Mouse (Mus musculus): ENCODE measurements around the gene Dio1. TPM values are rescaled to one million over a fixed set of nuclear protein-coding genes. Genes with fewer than 3 reads are reported as not detected.

Dio1 gene
- polyA plus RNA-seq, 1 experiment from 2014 or later = not detected

DNA sequence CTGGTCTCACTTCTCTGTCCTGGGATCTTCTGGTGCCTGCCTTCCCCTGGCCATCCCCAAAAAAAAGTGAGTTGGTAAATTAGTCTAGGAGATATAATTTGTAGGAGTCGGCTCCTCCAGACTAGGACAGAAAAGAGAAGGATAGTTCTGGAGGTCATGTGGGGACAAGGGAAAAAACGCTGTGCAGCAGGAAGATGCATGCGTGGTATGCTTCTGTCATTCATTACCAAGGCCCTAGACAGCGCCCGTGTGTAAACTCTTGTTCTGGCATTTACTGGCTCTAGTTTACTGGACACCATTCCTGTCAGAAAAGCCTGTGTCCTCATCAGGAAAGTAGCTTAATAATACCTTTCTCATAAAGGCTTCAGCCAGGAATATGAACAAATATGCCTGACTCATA is 32.5 kb downstream of the Dio1 start:
- Histone ChIP-seq H3K9ac (no peak overlapping the region), H3K27ac (no peak overlapping the region), H3K4me2 (replicated peaks) (no peak overlapping the region), H3K9me3 (no peaks in the 10 kb centered on the region), H3K36me3 (no peaks in the 10 kb centered on the region; the same call in 1 of the 2 replicates), H3K4me1 (peaks cover 5% of the 10 kb centered on the region; the same call in 1 of the 2 replicates), H3K4me3 (no peak overlapping the region), H3K27me3 (no peaks in the 10 kb centered on the region)
- WGBS = 83% methylated on average over 5 of the region's 5 CpGs
- no peak for ATAC-seq (ENCODE audit: insufficient number of reproducible peaks, insufficient read depth, low FRiP score, low TSS enrichment)

DNA sequence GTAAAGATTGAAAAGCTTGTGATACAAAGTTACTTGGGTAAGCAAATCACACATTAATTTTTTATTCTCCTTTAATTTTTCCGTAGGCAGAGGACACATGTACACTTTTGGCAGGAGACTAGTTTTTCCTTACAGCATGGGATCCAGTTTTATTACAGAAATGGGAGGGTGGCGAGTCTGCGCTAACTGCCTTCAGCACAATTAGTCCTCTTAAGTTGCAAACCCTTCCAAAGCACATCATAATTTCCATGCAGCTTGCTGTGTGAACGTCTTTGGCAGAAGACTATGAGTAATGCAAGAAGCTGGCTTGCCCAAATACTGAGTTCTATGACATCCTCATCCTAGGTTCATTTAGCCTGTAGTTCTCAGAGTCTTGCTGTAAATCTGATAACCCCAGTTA is 33.3 kb downstream of the Dio1 start:
- H3K4me1 ChIP-seq = peaks cover 5% of the 10 kb centered on the region; the same call in 1 of the 2 replicates
- ATAC-seq (ENCODE audit: insufficient number of reproducible peaks, insufficient read depth, low FRiP score, low TSS enrichment) = no peak
- WGBS = 86% methylated on average over 4 of the region's 4 CpGs
- H3K9me3 ChIP-seq = no peaks in the 10 kb centered on the region
- no peaks in the 10 kb centered on the region for H3K27me3 ChIP-seq
- H3K27ac ChIP-seq = no peak overlapping the region
- no peak overlapping the region for H3K4me2 ChIP-seq (replicated peaks)
- H3K36me3 ChIP-seq = no peaks in the 10 kb centered on the region; the same call in 1 of the 2 replicates
- no peak overlapping the region for H3K9ac ChIP-seq
- H3K4me3 ChIP-seq = no peak overlapping the region

DNA sequence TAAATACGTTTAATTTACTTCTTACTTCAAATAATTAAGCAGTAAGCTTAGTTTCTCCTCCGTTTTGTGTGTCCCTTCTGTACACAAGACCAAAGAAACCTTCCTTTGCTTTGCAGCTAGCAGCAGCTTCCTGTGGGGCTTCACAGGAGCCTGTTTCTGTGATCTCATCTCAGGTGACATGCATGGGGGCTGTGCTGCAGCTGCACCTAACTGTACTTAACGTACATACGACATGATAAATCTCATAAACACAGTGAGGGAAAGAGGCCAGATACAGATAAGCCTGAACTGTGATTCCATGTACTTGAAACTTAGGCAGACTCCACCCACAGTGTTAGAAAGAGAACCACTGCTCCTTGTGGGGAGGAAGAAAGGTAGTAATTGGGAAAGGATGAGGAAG is 47.0 kb downstream of the Dio1 start:
- no peak overlapping the region for H3K4me2 ChIP-seq (replicated peaks)
- H3K36me3 ChIP-seq = peaks cover 5% of the 10 kb centered on the region; the same call in 1 of the 2 replicates
- WGBS = 58% methylated on average over 4 of the region's 4 CpGs
- H3K9me3 ChIP-seq = no peaks in the 10 kb centered on the region
- 0 out of 2 replicates have a peak, but pooled peaks cover 5% of the 10 kb centered on the region for H3K4me1 ChIP-seq
- no peaks in the 10 kb centered on the region for H3K27me3 ChIP-seq
- no peak overlapping the region for H3K9ac ChIP-seq
- ATAC-seq (ENCODE audit: insufficient number of reproducible peaks, insufficient read depth, low FRiP score, low TSS enrichment) = no peak
- no peak overlapping the region for H3K4me3 ChIP-seq
- H3K27ac ChIP-seq = no peak overlapping the region

DNA sequence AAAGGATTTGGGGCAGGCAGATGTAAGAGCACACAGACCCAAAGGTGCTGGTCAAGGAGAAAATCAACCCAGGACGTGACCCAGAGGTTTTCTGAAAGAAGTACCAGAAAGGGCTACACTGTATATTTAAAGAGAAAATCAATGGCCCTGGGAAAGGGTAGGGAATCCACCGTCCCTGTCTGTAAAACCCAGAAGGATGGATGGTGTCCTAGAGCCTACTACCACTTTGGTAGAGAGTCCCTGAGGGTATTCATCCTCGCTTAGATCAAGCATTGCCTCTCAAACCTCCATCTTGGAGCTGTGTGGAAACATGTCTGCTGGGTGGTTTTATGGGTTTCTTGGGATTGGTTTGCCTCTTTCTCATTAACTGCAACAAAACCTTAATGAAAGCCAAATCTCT is 52.6 kb downstream of the Dio1 start:
- Histone ChIP-seq H3K4me2 (replicated peaks) (peak overlapping the region; percentile 69), H3K4me3 (peak overlapping the region; percentile 86), H3K27me3 (no peaks in the 10 kb centered on the region), H3K27ac (0 out of 2 replicates have a peak overlapping the region, but pooled peaks have one; percentile 2), H3K36me3 (no peaks in the 10 kb centered on the region), H3K4me1 (peaks cover 8% of the 10 kb centered on the region), H3K9me3 (no peaks in the 10 kb centered on the region), H3K9ac (peak overlapping the region; percentile 52)
- no peak for ATAC-seq (ENCODE audit: insufficient number of reproducible peaks, insufficient read depth, low FRiP score, low TSS enrichment)
- WGBS = 15% methylated on average over 3 of the region's 3 CpGs

DNA sequence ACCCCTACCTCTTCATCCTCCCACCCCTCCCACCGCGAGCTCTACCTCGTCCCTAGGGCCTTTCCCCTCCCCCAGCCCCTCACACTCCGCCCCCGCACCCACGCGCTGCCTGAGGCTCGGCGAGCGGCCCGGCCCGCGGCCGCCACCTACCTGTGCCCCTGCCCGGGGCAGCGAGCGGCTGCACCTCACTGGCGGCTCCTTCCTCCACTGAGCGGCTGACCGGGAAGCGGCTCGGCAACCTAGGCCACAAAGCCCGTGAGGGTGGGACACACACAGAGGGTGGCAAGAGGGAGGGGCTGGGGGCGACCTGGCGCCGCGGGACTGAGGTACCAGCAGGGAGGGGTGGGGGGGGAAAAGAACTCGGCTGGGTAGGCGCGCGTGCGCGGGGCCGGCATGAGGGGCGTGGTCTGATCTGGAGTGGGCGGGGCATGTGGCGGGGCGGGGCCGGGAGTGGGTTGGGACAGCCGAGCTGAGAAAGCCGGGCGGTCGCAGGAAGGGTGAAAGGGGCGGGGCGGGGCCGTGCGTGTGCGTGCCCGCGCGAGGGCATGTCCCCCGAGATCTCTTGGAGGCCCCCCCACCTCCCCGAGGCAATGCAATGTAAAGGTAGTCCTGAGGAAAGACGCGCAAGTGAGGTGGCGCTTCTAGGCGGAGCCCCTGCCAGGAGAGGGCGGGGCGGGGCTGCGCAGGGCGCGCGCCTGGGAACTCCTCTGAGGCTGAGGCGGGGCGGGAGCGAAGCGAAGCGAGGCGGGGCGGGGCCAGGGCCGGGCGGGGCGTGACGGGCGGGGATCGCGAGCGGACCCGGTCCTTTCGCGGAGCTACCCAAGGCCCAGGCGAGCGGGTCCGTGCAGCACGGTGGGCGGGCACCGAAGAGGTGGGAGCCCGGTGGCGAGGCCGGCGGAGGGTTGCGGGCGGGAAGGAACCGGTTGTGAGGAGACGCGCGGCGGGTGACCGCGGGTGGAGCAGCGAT is 53.6 kb downstream of the Dio1 start, which contains the start of the genes Lrrc42 and Hspb11:
Gene Lrrc42 (minus strand): TSS at position 408 of the 967 bp plus-strand sequence.
Gene Hspb11 (plus strand): TSS at position 469 of the 967 bp plus-strand sequence.
- Histone ChIP-seq H3K36me3 (no peaks in the 10 kb centered on the region), H3K27me3 (no peaks in the 10 kb centered on the region), H3K4me1 (peaks cover 8% of the 10 kb centered on the region), H3K9me3 (no peaks in the 10 kb centered on the region), H3K4me2 (replicated peaks) (peak within 1 kb of the TSS; percentile 69), H3K4me3 (peak within 1 kb of the TSS; percentile 86), H3K27ac (peak within 1 kb of the TSS; percentile 70), H3K9ac (peak within 1 kb of the TSS; percentile 52)
- WGBS = under 1% methylated on average over 88 of the region's 101 CpGs
- peak; percentile 96 for ATAC-seq (ENCODE audit: insufficient number of reproducible peaks, insufficient read depth, low FRiP score, low TSS enrichment)

DNA sequence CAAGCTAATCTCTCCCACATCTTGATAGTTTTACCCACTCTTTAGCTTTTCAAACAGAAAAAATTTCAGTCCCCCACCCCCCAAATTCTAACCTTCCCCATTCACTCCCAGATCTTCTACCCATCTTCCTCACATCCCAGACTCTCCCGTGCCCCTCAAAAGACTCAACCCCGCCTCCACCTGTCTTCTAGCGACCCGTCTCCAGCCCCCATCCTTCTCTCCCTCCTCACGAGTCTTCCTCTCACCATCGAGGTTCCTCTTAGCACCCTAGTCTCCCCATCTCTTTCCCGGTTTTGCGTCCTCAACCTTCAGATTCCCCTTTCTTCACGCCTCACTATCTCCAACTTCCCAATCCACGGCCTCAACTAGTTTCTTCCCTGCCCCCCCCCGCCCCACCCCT is 54.4 kb downstream of the Dio1 start:
- no peaks in the 10 kb centered on the region for H3K9me3 ChIP-seq
- H3K27ac ChIP-seq = 0 out of 2 replicates have a peak overlapping the region, but pooled peaks have one; percentile 70
- H3K9ac ChIP-seq = peak overlapping the region; percentile 52
- 0% methylated on average over 11 of the region's 11 CpGs for WGBS
- H3K36me3 ChIP-seq = no peaks in the 10 kb centered on the region
- H3K4me2 ChIP-seq (replicated peaks) = peak overlapping the region; percentile 69
- H3K4me3 ChIP-seq = peak overlapping the region; percentile 86
- no peaks in the 10 kb centered on the region for H3K27me3 ChIP-seq
- H3K4me1 ChIP-seq = peaks cover 8% of the 10 kb centered on the region
- no peak for ATAC-seq (ENCODE audit: insufficient number of reproducible peaks, insufficient read depth, low FRiP score, low TSS enrichment)

DNA sequence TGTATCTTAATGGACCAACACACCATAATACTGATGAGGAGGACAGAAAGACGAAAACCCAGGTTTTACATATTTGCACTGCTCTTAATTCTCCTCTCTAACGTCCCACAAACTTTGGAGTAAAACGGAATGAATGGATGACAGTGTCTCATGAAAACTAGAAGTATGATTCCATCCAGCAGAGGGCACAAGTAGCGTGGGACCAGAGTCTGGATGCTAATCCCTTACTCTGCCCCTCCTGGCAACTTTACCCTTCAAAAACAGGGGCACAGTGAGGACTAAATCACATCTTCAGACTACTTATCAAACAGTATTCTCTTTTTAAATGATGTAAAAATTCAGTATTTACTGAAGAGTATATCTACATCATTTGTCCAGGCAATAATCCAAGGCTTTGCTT is 56.5 kb downstream of the Dio1 start:
- no peak for ATAC-seq (ENCODE audit: insufficient number of reproducible peaks, insufficient read depth, low FRiP score, low TSS enrichment)
- H3K4me1 ChIP-seq = peaks cover 11% of the 10 kb centered on the region

DNA sequence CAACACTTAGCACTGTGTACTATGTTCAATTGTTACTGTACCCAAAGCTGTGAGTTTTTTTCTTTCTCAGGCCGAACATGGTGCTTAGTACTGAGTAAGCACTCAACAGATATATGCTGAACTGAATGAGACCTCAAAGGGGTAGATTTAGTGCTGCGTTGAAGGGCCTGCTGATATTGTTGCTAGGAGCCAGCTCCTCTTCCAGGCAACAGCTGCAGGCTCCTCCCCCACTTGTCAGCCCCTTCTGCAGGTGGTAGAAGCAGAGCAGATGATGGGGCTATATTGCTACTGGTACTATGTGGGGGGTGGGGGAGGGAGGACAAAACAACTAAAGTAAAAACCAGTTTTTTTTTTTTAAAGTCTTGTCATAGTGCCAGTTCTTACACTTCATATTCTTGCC is 57.5 kb downstream of the Dio1 start:
- Histone ChIP-seq H3K9me3 (no peaks in the 10 kb centered on the region), H3K4me2 (replicated peaks) (no peak overlapping the region), H3K4me1 (peaks cover 15% of the 10 kb centered on the region), H3K36me3 (peaks cover 9% of the 10 kb centered on the region; the same call in 1 of the 2 replicates), H3K27me3 (no peaks in the 10 kb centered on the region), H3K9ac (no peak overlapping the region), H3K4me3 (no peak overlapping the region), H3K27ac (no peak overlapping the region)
- no peak for ATAC-seq (ENCODE audit: insufficient number of reproducible peaks, insufficient read depth, low FRiP score, low TSS enrichment)
- WGBS = 81% methylated on average over 2 of the region's 2 CpGs

More for the DNA sequence above, 56.5 kb downstream of the Dio1 start:
- no peaks in the 10 kb centered on the region for H3K9me3 ChIP-seq
- H3K4me3 ChIP-seq = no peak overlapping the region
- H3K27ac ChIP-seq = no peak overlapping the region
- no peak overlapping the region for H3K9ac ChIP-seq
- 0 out of 2 replicates have a peak, but pooled peaks cover 5% of the 10 kb centered on the region for H3K36me3 ChIP-seq
- H3K27me3 ChIP-seq = no peaks in the 10 kb centered on the region
- WGBS = 24% methylated on average over 4 of the region's 4 CpGs
- no peak overlapping the region for H3K4me2 ChIP-seq (replicated peaks)

DNA sequence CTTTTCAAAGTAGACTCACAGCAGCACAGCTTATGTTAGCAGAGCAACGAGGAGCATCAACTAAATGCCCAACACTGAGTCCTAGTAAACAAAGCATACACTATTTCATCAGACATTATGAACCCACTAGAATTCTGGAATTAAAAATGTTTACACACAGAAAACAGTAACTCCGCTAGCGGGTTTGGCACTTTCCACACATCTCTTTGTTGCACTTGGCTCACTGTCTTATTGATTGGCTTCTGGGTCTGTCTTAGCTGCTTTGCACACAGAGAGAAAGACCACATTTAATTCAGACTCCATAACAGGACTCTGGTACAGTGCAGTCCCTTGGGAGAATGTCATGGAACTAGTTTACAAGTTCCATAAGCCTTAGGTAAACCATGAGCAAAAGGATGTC is 58.9 kb downstream of the Dio1 start:
- Histone ChIP-seq H3K36me3 (peaks cover 14% of the 10 kb centered on the region), H3K9me3 (no peaks in the 10 kb centered on the region), H3K4me1 (peaks cover 15% of the 10 kb centered on the region), H3K4me2 (replicated peaks) (no peak overlapping the region), H3K4me3 (no peak overlapping the region), H3K27ac (no peak overlapping the region), H3K27me3 (no peaks in the 10 kb centered on the region), H3K9ac (no peak overlapping the region)
- no peak for ATAC-seq (ENCODE audit: insufficient number of reproducible peaks, insufficient read depth, low FRiP score, low TSS enrichment)
- 93% methylated on average over 3 of the region's 3 CpGs for WGBS

DNA sequence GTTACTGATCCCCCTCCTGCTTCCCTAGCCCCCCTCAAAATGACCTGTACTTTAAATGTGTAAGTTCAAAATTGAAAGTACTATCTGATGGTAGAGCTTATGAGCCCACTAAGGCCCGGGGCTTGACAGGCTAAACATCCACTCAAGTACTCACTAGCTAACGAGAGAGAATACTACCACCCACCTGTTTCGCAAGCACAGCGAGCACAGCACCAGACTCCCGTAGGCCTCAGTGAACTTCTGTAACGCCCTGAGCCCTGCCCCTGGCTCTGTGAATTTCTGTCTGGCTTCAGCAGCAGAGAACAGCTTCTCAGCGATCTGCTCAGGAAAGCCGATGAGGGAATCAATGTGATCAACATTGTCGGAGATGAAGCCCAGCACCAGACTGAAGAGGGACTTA is 59.9 kb downstream of the Dio1 start:
- H3K27me3 ChIP-seq = no peaks in the 10 kb centered on the region
- no peak overlapping the region for H3K4me2 ChIP-seq (replicated peaks)
- 82% methylated on average over 9 of the region's 9 CpGs for WGBS
- H3K9ac ChIP-seq = no peak overlapping the region
- H3K27ac ChIP-seq = no peak overlapping the region
- no peaks in the 10 kb centered on the region for H3K9me3 ChIP-seq
- no peak overlapping the region for H3K4me3 ChIP-seq
- peaks cover 15% of the 10 kb centered on the region for H3K4me1 ChIP-seq
- no peak for ATAC-seq (ENCODE audit: insufficient number of reproducible peaks, insufficient read depth, low FRiP score, low TSS enrichment)
- peaks cover 20% of the 10 kb centered on the region for H3K36me3 ChIP-seq

DNA sequence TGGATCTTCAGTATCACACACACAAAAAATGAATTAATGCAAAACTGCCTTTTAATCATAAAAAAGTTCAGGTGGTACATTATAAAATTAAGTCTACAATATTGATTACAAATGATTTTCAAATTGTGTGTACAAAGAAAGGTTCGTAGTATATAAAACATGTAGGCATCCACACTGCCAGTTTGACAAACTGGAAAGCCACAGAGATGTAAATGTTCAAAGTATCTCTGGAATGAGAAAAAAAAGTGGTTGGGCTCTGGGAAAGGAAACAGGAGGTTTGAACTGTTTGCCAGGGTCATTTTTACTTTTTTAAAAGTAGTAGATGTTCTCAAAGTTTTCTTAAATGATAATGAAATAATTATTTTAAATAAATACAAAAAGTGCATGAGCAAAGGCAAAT is 60.9 kb downstream of the Dio1 start:
- Histone ChIP-seq H3K4me2 (replicated peaks) (no peak overlapping the region), H3K27me3 (no peaks in the 10 kb centered on the region), H3K4me3 (no peak overlapping the region), H3K4me1 (peaks cover 8% of the 10 kb centered on the region), H3K9me3 (no peaks in the 10 kb centered on the region), H3K9ac (no peak overlapping the region), H3K36me3 (peaks cover 31% of the 10 kb centered on the region), H3K27ac (no peak overlapping the region)
- ATAC-seq (ENCODE audit: insufficient number of reproducible peaks, insufficient read depth, low FRiP score, low TSS enrichment) = no peak
- WGBS = 73% methylated on average over 1 of the region's 1 CpGs

DNA sequence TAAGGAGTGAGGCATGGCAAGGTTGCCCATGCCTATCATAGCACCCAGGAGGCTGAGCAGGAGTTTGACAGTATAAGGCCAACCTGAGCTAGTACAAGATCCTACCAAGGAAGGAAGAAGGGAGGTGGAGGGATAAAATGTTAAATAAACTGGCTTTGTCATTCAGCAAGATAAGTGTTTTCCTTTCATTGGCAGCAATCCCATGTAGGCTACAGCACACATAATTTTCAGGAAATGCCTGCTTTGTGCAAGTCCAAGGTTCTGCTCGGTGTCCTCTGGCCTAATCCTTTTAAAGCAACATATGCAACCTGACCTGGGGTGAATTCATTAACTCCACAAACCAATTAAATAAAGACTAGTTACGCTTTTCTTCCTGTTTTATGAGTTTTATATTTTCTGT is 61.6 kb downstream of the Dio1 start:
- WGBS = 59% methylated on average over 2 of the region's 2 CpGs
- H3K4me1 ChIP-seq = peaks cover 6% of the 10 kb centered on the region; the same call in 1 of the 2 replicates
- H3K9me3 ChIP-seq = no peaks in the 10 kb centered on the region
- H3K4me3 ChIP-seq = no peak overlapping the region
- no peak overlapping the region for H3K9ac ChIP-seq
- no peak for ATAC-seq (ENCODE audit: insufficient number of reproducible peaks, insufficient read depth, low FRiP score, low TSS enrichment)
- no peak overlapping the region for H3K4me2 ChIP-seq (replicated peaks)
- no peak overlapping the region for H3K27ac ChIP-seq
- no peaks in the 10 kb centered on the region for H3K27me3 ChIP-seq
- H3K36me3 ChIP-seq = peaks cover 38% of the 10 kb centered on the region
